Mouse (Mus musculus) hindbrain, embryonic 13.5 days (tissue): Measurements from ENCODE around the gene Ufd1. TPM values are rescaled to one million over a fixed set of nuclear protein-coding genes. Genes with fewer than 3 reads are reported as not detected.

Source experiments
- ATAC-seq: fragments of 200-750 bp; cut with Nextera tagmentation; 2 replicates; pipeline ENCODE4 v1.8.0; 2017; ENCODE audit warnings: moderate TSS enrichment; ENCODE audit not compliant: low FRiP score
- H3K27ac ChIP-seq: fragments of 300-500 bp; sonication (generic); 2 replicates; pipeline ENCODE4 v1.5.1; 2015; ENCODE audit warnings: inconsistent platforms, mild to moderate bottlenecking, moderate library complexity
- H3K27me3 ChIP-seq: fragments of 300-500 bp; sonication (generic); 2 replicates; pipeline ENCODE4 v1.6.1; 2015; ENCODE audit warnings: mild to moderate bottlenecking, inconsistent platforms
- H3K36me3 ChIP-seq: fragments of 300-500 bp; sonication (generic); 2 replicates; pipeline ENCODE4 v1.6.1; 2015; ENCODE audit warnings: mild to moderate bottlenecking, inconsistent platforms
- H3K4me1 ChIP-seq: fragments of 300-500 bp; sonication (generic); replicated peaks from 2 replicates; pipeline ENCODE4 v1.6.1; 2015; ENCODE audit warnings: inconsistent platforms
- H3K4me2 ChIP-seq: fragments of 300-500 bp; sonication (generic); 2 replicates; pipeline ENCODE4 v1.6.1; 2015; ENCODE audit warnings: inconsistent platforms, mild to moderate bottlenecking, moderate library complexity
- H3K4me3 ChIP-seq: fragments of 300-500 bp; sonication (generic); 2 replicates; pipeline ENCODE4 v1.5.1; 2015; ENCODE audit warnings: mild to moderate bottlenecking, inconsistent platforms
- H3K9ac ChIP-seq: fragments of 300-500 bp; sonication (generic); 2 replicates; pipeline ENCODE4 v1.6.1; 2015; ENCODE audit warnings: mild to moderate bottlenecking, inconsistent platforms
- H3K9me3 ChIP-seq: fragments of 300-500 bp; sonication (generic); 2 replicates; pipeline ENCODE4 v1.6.1; 2016; ENCODE audit warnings: inconsistent platforms
- WGBS: fragments of 180-500 bp; shearing (Covaris S2); methylation state at CpG from one replicate; pipeline ENCODE4 v1.1.7; 2015; 5-methylcytosine and 5-hydroxymethylcytosine counted together
- polyA plus RNA-seq: library from polyadenylated mRNA; unstranded; fragments of >200 nt; fragmentation: Nextera tagmentation; extraction: Ambion mirVana; gene quantifications from 2 replicates; pipeline ENCODE4 v1.2.1, GENCODE M21; 2015

Ufd1 gene
- polyA plus RNA-seq, result 109 and 118 TPM in 2 replicates

GRCm38 (mm10) chr16:18811468-18812384 is at the start of gene Ufd1, which contains the start of gene Cdc45:
Gene Ufd1 (plus strand): TSS chr16:18811779.
Gene Cdc45 (minus strand): TSS chr16:18811987.
- no peaks in the 10 kb centered on the region for H3K27me3 ChIP-seq
- under 1% methylated on average over 42 of the region's 42 CpGs for WGBS

DNA sequence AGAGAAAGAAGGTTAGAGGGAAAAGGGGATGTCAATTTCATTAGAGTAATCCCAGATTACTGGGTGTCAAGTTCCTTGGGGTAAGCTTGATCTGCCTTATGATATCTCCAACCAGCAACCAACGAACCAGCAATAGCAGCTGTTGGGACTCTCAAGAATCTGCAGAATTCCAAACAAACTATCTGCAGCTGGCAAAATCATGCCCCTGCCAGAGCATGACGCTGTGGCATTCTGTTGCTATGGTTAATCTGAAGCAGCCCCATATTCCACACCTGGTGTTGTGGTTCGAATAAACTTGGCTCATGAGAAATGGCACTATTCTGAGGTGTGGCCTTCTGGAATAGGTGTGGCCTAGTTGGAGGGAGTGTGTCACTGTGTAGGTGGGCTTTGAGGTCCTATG is 48.6 kb upstream of the Ufd1 start:
- H3K4me3 ChIP-seq, result no peak overlapping the region
- ATAC-seq, result no peak
- no peak overlapping the region for H3K27ac ChIP-seq
- H3K9ac ChIP-seq, result no peak overlapping the region
- WGBS, result 80% methylated on average over 3 of the region's 3 CpGs
- no peaks in the 10 kb centered on the region for H3K9me3 ChIP-seq
- H3K4me2 ChIP-seq, result no peak overlapping the region
- no peaks in the 10 kb centered on the region for H3K36me3 ChIP-seq
- H3K4me1 ChIP-seq, result no peaks in the 10 kb centered on the region
- no peaks in the 10 kb centered on the region for H3K27me3 ChIP-seq

More at GRCm38 (mm10) chr16:18811468-18812384, at the start of gene Ufd1, which contains the start of gene Cdc45:
- H3K9me3 ChIP-seq, result no peaks in the 10 kb centered on the region
- H3K27ac ChIP-seq, result peak within 1 kb of the TSS; percentile 25
- H3K4me1 ChIP-seq, result peaks cover 22% of the 10 kb centered on the region
- peak; percentile 96 for ATAC-seq
- H3K4me2 ChIP-seq, result peak within 1 kb of the TSS; percentile 82
- peaks cover 16% of the 10 kb centered on the region for H3K36me3 ChIP-seq
- H3K4me3 ChIP-seq, result peak within 1 kb of the TSS; percentile 63
- H3K9ac ChIP-seq, result peak within 1 kb of the TSS; percentile 80

- Histone ChIP-seq H3K27ac (no peak overlapping the region), H3K36me3 (no peaks in the 10 kb centered on the region), H3K4me2 (no peak overlapping the region), H3K9ac (no peak overlapping the region), H3K27me3 (no peaks in the 10 kb centered on the region), H3K4me1 (no peaks in the 10 kb centered on the region), H3K4me3 (no peak overlapping the region), H3K9me3 (no peaks in the 10 kb centered on the region)
- 74% methylated on average over 4 of the region's 4 CpGs for WGBS
- no peak for ATAC-seq
Observed at GRCm38 (mm10) chr16:18766390-18766789, 45.2 kb upstream of the Ufd1 start.

GRCm38 (mm10) chr16:18769501-18769900 is 42.1 kb upstream of the Ufd1 start:
- no peak overlapping the region for H3K27ac ChIP-seq
- no peaks in the 10 kb centered on the region for H3K4me1 ChIP-seq
- H3K36me3 ChIP-seq, result no peaks in the 10 kb centered on the region
- H3K27me3 ChIP-seq, result peaks cover under 1% of the 10 kb centered on the region; the same call in 1 of the 2 replicates
- no peak overlapping the region for H3K9ac ChIP-seq
- no peak overlapping the region for H3K4me3 ChIP-seq
- ATAC-seq, result no peak
- WGBS, result 55% methylated on average over 1 of the region's 1 CpGs
- no peaks in the 10 kb centered on the region for H3K9me3 ChIP-seq
- H3K4me2 ChIP-seq, result no peak overlapping the region

GRCm38 (mm10) chr16:18773936-18774335 is 37.6 kb upstream of the Ufd1 start:
- H3K4me2 ChIP-seq, result no peak overlapping the region
- no peaks in the 10 kb centered on the region for H3K36me3 ChIP-seq
- no peak overlapping the region for H3K4me3 ChIP-seq
- H3K4me1 ChIP-seq, result peaks cover 20% of the 10 kb centered on the region
- peaks cover 45% of the 10 kb centered on the region for H3K27me3 ChIP-seq
- H3K9me3 ChIP-seq, result no peaks in the 10 kb centered on the region
- WGBS, result 16% methylated on average over 2 of the region's 2 CpGs
- H3K27ac ChIP-seq, result no peak overlapping the region
- peak overlapping the region; percentile 40; the same call in 1 of the 2 replicates for H3K9ac ChIP-seq
- no peak for ATAC-seq

DNA sequence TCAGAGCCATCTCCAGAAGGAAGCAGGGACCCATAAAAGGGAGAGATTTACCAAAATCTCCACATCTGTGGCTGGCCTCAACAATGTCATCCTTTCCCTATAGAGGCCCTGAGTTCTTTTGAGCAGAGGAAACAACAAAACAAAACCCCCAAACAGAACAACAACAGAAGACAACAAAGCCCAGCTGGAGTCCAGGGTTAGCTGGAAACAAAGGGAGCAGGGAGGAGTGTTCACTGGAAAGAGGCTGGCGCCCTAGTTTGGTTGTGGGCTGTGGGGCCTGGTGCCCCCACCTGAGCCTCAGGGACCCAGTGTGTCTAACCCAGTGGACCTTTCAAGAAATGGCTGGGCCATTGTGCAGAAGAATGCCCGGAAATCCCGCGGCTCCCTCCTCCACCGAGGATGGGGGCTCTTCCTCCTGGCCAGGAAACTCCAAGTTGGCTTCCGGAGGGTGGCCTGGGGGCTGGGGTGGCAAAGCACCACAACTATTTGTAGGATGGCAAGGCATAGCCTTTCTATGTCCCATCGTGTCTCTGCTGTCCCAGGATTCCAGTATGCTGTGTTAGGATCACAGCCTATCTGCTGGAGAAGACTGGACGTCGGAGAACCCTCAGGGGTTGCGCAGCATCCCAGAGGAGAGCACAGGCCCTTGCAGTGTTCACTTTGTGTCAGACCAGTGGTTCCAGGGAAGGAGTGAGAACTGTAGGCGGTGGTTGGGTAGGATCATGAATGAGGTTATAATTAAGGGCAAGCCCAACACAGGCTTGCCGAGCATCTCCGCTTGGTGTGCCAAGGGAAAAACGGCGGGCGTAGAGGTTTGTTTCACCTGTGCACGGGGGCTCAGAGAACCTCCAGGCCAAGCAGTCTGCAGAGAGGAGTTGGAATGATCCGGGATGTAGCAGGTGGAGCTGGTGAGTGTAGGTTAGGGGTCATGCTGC is 35.7 kb upstream of the Ufd1 start:
- Histone ChIP-seq H3K4me3 (peak overlapping the region; percentile 47), H3K36me3 (no peaks in the 10 kb centered on the region), H3K4me2 (peak overlapping the region; percentile 69), H3K27me3 (peaks cover 57% of the 10 kb centered on the region), H3K4me1 (peaks cover 20% of the 10 kb centered on the region), H3K27ac (no peak overlapping the region), H3K9me3 (no peaks in the 10 kb centered on the region), H3K9ac (no peak overlapping the region)
- ATAC-seq, result no peak
- 23% methylated on average over 18 of the region's 18 CpGs for WGBS

DNA sequence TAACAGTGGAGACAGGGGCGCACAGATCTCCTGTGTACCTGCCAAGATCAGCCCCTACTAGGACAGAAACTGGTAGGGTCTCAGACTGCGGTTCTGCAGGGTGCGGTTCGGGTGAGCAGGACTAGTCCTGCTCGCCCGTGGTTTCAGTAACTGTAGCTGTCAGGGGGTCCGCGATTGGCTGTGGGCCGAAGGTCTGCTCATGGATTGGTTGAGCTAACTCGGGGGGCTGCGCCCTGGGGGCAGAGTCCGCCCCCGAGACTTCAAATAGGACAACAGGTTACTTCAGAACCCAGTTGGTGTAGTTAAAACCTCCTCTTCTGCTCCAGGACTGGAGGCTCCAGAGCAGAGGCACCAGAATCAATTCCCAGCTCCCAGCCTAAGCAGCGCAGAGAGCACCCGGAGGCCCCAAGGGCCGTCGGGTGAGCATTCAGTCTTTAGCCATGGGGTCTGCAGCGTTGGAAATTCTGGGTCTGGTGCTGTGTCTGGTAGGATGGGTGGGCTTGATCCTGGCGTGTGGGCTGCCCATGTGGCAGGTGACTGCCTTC is 35.0 kb upstream of the Ufd1 start, which contains the start of gene Cldn5:
Gene Cldn5 (plus strand): TSS at position 292 of the 545 bp plus-strand sequence.
- peak within 1 kb of the TSS; percentile 47 for H3K4me3 ChIP-seq
- H3K4me2 ChIP-seq, result peak within 1 kb of the TSS; percentile 69
- peak within 1 kb of the TSS; percentile 66 for H3K27ac ChIP-seq
- H3K9me3 ChIP-seq, result no peaks in the 10 kb centered on the region
- ATAC-seq, result peak; percentile 53
- 3% methylated on average over 19 of the region's 19 CpGs for WGBS
- peaks cover 20% of the 10 kb centered on the region for H3K4me1 ChIP-seq
- H3K36me3 ChIP-seq, result no peaks in the 10 kb centered on the region
- H3K27me3 ChIP-seq, result peaks cover 57% of the 10 kb centered on the region
- peak within 1 kb of the TSS; percentile 65 for H3K9ac ChIP-seq

DNA sequence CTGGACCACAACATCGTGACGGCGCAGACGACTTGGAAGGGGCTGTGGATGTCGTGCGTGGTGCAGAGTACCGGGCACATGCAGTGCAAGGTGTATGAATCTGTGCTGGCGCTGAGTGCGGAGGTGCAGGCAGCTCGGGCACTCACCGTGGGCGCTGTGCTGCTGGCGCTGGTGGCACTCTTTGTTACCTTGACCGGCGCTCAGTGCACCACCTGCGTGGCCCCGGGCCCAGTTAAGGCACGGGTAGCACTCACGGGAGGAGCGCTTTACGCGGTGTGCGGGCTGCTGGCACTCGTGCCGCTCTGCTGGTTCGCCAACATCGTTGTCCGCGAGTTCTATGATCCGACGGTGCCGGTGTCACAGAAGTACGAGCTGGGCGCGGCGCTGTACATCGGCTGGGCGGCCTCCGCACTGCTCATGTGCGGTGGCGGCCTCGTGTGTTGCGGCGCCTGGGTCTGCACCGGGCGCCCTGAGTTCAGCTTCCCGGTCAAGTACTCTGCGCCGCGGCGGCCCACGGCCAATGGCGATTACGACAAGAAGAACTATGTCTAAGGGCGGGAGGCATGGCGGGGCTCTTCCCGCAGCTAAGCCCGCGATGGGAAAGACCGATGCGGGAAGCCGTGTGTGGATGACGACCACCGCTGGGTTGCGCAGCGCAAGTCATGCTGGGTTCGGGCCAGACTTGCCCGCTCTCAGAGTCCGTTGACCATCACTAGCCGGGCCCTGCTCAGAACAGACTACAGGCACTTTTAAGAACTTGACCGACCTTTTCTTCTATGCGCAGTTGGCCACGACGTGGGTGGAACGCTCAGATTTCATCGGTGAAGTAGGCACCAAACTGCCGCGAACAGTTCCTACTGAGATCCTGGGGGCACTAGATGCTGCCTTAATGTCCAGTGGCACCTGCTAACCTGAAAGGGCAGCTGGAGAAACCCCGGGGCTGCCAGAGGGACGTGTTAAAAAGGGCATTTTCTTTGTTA is 34.2 kb upstream of the Ufd1 start:
- peaks cover 57% of the 10 kb centered on the region for H3K27me3 ChIP-seq
- ATAC-seq, result peak; percentile 65

GRCm38 (mm10) chr16:18778461-18778860 is 33.1 kb upstream of the Ufd1 start:
- Histone ChIP-seq H3K27me3 (peaks cover 57% of the 10 kb centered on the region), H3K4me3 (peak overlapping the region; percentile 47; the same call in 1 of the 2 replicates), H3K9me3 (no peaks in the 10 kb centered on the region), H3K4me1 (peaks cover 20% of the 10 kb centered on the region), H3K4me2 (no peak overlapping the region), H3K27ac (peak overlapping the region; percentile 44; the same call in 1 of the 2 replicates), H3K36me3 (no peaks in the 10 kb centered on the region), H3K9ac (no peak overlapping the region; the same call in 1 of the 2 replicates)
- ATAC-seq, result no peak
- WGBS, result 60% methylated on average over 2 of the region's 2 CpGs

More for the DNA sequence above, 34.2 kb upstream of the Ufd1 start:
- Histone ChIP-seq H3K4me3 (peak overlapping the region; percentile 47), H3K4me2 (peak overlapping the region; percentile 69), H3K36me3 (no peaks in the 10 kb centered on the region), H3K4me1 (peaks cover 20% of the 10 kb centered on the region), H3K9me3 (no peaks in the 10 kb centered on the region), H3K9ac (peak overlapping the region; percentile 65), H3K27ac (peak overlapping the region; percentile 66)
- 2% methylated on average over 80 of the region's 80 CpGs for WGBS

- no peak for ATAC-seq
- WGBS, result 95% methylated on average over 10 of the region's 10 CpGs
Observed at GRCm38 (mm10) chr16:18781810-18782209, 29.8 kb upstream of the Ufd1 start.

DNA sequence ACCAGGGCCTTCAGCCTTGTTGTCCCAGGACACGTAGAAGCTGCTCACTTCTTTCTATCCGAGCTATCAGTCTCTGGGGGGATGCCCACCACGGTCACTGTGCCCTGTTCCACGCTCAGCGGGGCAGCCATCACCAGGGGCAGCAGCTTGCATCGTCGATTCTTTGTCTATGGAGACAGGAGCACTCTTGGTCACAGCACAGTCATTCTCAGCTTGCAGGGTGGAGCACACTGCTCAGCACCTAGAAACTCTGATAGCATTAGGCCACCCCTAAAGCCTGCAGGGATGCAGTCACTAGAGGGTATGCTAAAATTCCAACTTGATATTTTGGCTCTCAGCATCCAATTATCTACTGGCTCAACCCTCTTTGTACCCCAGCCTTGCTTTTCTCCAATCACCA is 26.6 kb upstream of the Ufd1 start:
- Histone ChIP-seq H3K4me2 (no peak overlapping the region), H3K27me3 (peaks cover 2% of the 10 kb centered on the region), H3K4me3 (no peak overlapping the region), H3K36me3 (peaks cover 11% of the 10 kb centered on the region), H3K9ac (no peak overlapping the region), H3K9me3 (no peaks in the 10 kb centered on the region), H3K27ac (no peak overlapping the region), H3K4me1 (no peaks in the 10 kb centered on the region)
- WGBS, result 93% methylated on average over 7 of the region's 7 CpGs
- ATAC-seq, result no peak

More at GRCm38 (mm10) chr16:18781810-18782209, 29.8 kb upstream of the Ufd1 start:
- H3K27me3 ChIP-seq, result peaks cover 34% of the 10 kb centered on the region
- H3K4me2 ChIP-seq, result no peak overlapping the region
- H3K36me3 ChIP-seq, result peaks cover 5% of the 10 kb centered on the region; the same call in 1 of the 2 replicates
- no peak overlapping the region for H3K4me3 ChIP-seq
- no peaks in the 10 kb centered on the region for H3K9me3 ChIP-seq
- H3K4me1 ChIP-seq, result peaks cover 13% of the 10 kb centered on the region
- no peak overlapping the region for H3K9ac ChIP-seq
- H3K27ac ChIP-seq, result no peak overlapping the region
